Mouse (Mus musculus): ENCODE data around the gene Lair1. TPM values are rescaled to one million over a fixed set of nuclear protein-coding genes. Genes with fewer than 3 reads are reported as not detected.

Lair1 gene
- polyA plus RNA-seq, 1 experiment from 2014 or later = 1.5 TPM

DNA sequence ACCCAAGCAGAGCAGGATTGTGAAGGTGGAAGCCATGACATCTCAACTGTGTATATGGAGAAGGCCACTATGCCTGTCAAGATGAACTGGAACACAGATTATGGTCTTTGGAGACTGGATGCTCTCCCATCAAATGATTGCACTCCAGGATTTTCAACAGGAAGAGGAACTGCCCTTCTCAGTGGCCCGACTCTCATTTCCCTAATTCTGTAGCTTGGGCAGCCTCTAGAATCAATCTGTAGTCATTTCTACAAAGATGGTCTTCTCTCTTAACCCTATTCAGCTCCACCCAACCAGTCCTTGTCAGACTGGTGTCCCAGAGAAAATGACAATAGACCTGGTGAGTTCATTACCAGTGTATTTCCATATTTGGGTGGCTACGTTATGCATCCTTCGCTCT is 105.6 kb downstream of the Lair1 start:
- Histone ChIP-seq H3K27me3 (ENCODE audit: control insufficient read depth, insufficient read depth, low read length) (no peaks in the 10 kb centered on the region), H3K27ac (replicated peaks) (no peak overlapping the region), H3K4me3 (ENCODE audit: low read depth, low read length) (no peak overlapping the region), H3K9ac (ENCODE audit: low read length) (no peak overlapping the region), H3K9me3 (ENCODE audit: control insufficient read depth, low read length) (no peaks in the 10 kb centered on the region), H3K4me2 (replicated peaks; ENCODE audit: low read depth) (no peak overlapping the region), H3K36me3 (ENCODE audit: control insufficient read depth, insufficient read depth, low read length) (no peaks in the 10 kb centered on the region), H3K4me1 (replicated peaks; ENCODE audit: control insufficient read depth, insufficient read depth) (no peaks in the 10 kb centered on the region)
- ATAC-seq (ENCODE audit: low FRiP score, low TSS enrichment) (no peak), DNase-seq (ENCODE audit: low spot score) (no peak)
- no peak for TF ChIP-seq EP300 (optimal IDR thresholded peaks at IDR 0.05)
- no peak for TF ChIP-seq CTCF (IDR thresholded peaks at IDR 0.05; ENCODE audit: low read depth)
- 76% methylated on average over 3 of the region's 3 CpGs for WGBS

Other genes with a start within 250 kb of the Lair1 start
- 0.05 TPM in 1 of 2 replicates, not detected in the other for gene Gm15448, start 237.5 kb downstream of the Lair1 start, polyA plus RNA-seq (2015; fragmentation: Nextera tagmentation; extraction: Ambion mirVana)
- 0.05 and 0.15 TPM in 2 replicates for gene Pira2, start 218.2 kb downstream of the Lair1 start, polyA plus RNA-seq (2015; fragmentation: Nextera tagmentation; extraction: Ambion mirVana)
- gene Gm14548, start 165.1 kb downstream of the Lair1 start, polyA plus RNA-seq (2015; fragmentation: Nextera tagmentation; extraction: Ambion mirVana) = 0.06 and 0.07 TPM in 2 replicates
- gene Lilra6, start 147.7 kb downstream of the Lair1 start, polyA plus RNA-seq (2015; fragmentation: Nextera tagmentation; extraction: Ambion mirVana) = 0.05 and 0.06 TPM in 2 replicates
- 4.1 and 4.3 TPM in 2 replicates for gene Ttyh1, start 56.2 kb upstream of the Lair1 start, polyA plus RNA-seq (2015; fragmentation: Nextera tagmentation; extraction: Ambion mirVana)
- 14.7 and 20.1 TPM in 2 replicates for gene Leng8, start 73.8 kb upstream of the Lair1 start, polyA plus RNA-seq (2015; fragmentation: Nextera tagmentation; extraction: Ambion mirVana)
- gene Leng9, start 87.2 kb upstream of the Lair1 start, polyA plus RNA-seq (2015; fragmentation: Nextera tagmentation; extraction: Ambion mirVana) = 7.4 and 8.5 TPM in 2 replicates
- gene Cdc42ep5, start 101.7 kb upstream of the Lair1 start, polyA plus RNA-seq (2015; fragmentation: Nextera tagmentation; extraction: Ambion mirVana) = 119 and 121 TPM in 2 replicates
- gene Lilra5, start 174.6 kb upstream of the Lair1 start, polyA plus RNA-seq (2015; fragmentation: Nextera tagmentation; extraction: Ambion mirVana) = 0.39 and 0.40 TPM in 2 replicates